Mouse (Mus musculus) thymus, adult 2 months (tissue): ENCODE measurements around the gene Cables2.

Experiments
- CTCF ChIP-seq: fragments of 200-500 bp; IDR thresholded peaks from 2 replicates; pipeline ENCODE4 v1.5.1; 2012; ENCODE audit warnings: mild to moderate bottlenecking, control low read depth, low read length, moderate library complexity, borderline replicate concordance; ENCODE audit not compliant: control insufficient read depth, poor library complexity, insufficient read depth; ENCODE audit errors: extremely low read depth
- POLR2A ChIP-seq: fragments of 200-500 bp; IDR thresholded peaks from 2 replicates; pipeline ENCODE4 v1.6.1; 2012; ENCODE audit warnings: mild to moderate bottlenecking, low read length, control low read depth, moderate library complexity; ENCODE audit not compliant: control insufficient read depth, poor library complexity, insufficient read depth; ENCODE audit errors: extremely low read depth

- TF ChIP-seq CTCF: no peak
- no peak for TF ChIP-seq POLR2A
Measured at GRCm38 (mm10) chr2:180292026-180292425, 18.7 kb upstream of the Cables2 start.
